Mouse (Mus musculus): ENCODE measurements around the gene C1qc.

Gene C1qc

GRCm38 (mm10) chr4:136895861-136896260, 3.0 kb upstream of the C1qc start:
- no peak for DNase-seq (ENCODE audit: low spot score)

GRCm38 (mm10) chr4:136894821-136895220, 2.0 kb upstream of the C1qc start:
- DNase-seq (ENCODE audit: low spot score) = no peak

- peak; percentile 16 for DNase-seq (ENCODE audit: low spot score)
Observed at GRCm38 (mm10) chr4:136893691-136894543, 1.1 kb upstream of the C1qc start.

- no peak for DNase-seq (ENCODE audit: low spot score)
Observed at GRCm38 (mm10) chr4:136892371-136892770, 494 bp downstream of the C1qc start.

GRCm38 (mm10) chr4:136891115-136891514, 1.8 kb downstream of the C1qc start:
- DNase-seq (ENCODE audit: low spot score) = no peak

GRCm38 (mm10) chr4:136889981-136890380, 2.9 kb downstream of the C1qc start:
- DNase-seq (ENCODE audit: low spot score) = no peak

- no peak for DNase-seq (ENCODE audit: low spot score)
Observed at GRCm38 (mm10) chr4:136887714-136888113, 5.2 kb downstream of the C1qc start.

GRCm38 (mm10) chr4:136886101-136886500, 6.8 kb downstream of the C1qc start, which contains the start of gene C1qb:
Gene C1qb (minus strand): TSS chr4:136886187.
- no peak for DNase-seq (ENCODE audit: low spot score)

GRCm38 (mm10) chr4:136878601-136879000, 14.3 kb downstream of the C1qc start:
- no peak for DNase-seq (ENCODE audit: low spot score)

GRCm38 (mm10) chr4:136878171-136878570, 14.7 kb downstream of the C1qc start:
- DNase-seq (ENCODE audit: low spot score) = no peak

GRCm38 (mm10) chr4:136876971-136877370, 15.9 kb downstream of the C1qc start:
- DNase-seq (ENCODE audit: low spot score) = peak; percentile 62

- no peak for DNase-seq (ENCODE audit: low spot score)
Observed at GRCm38 (mm10) chr4:136875012-136875411, 17.9 kb downstream of the C1qc start.

GRCm38 (mm10) chr4:136868371-136868770, 24.5 kb downstream of the C1qc start:
- DNase-seq (ENCODE audit: low spot score) = no peak

- DNase-seq (ENCODE audit: low spot score) = no peak
Observed at GRCm38 (mm10) chr4:136867690-136868345, 25.0 kb downstream of the C1qc start.

- no peak for DNase-seq (ENCODE audit: low spot score)
Observed at GRCm38 (mm10) chr4:136865531-136865930, 27.3 kb downstream of the C1qc start.

- no peak for DNase-seq (ENCODE audit: low spot score)
Observed at GRCm38 (mm10) chr4:136864751-136865470, 28.0 kb downstream of the C1qc start.

GRCm38 (mm10) chr4:136863517-136863916, 29.3 kb downstream of the C1qc start:
- DNase-seq (ENCODE audit: low spot score) = no peak

- DNase-seq (ENCODE audit: low spot score) = no peak
Observed at GRCm38 (mm10) chr4:136862411-136862810, 30.5 kb downstream of the C1qc start.

- no peak for DNase-seq (ENCODE audit: low spot score)
Observed at GRCm38 (mm10) chr4:136861806-136862205, 31.1 kb downstream of the C1qc start.

- no peak for DNase-seq (ENCODE audit: low spot score)
Observed at GRCm38 (mm10) chr4:136860022-136860421, 32.8 kb downstream of the C1qc start.

- no peak for DNase-seq (ENCODE audit: low spot score)
Observed at GRCm38 (mm10) chr4:136855081-136855480, 37.8 kb downstream of the C1qc start.

GRCm38 (mm10) chr4:136852989-136853388, 39.9 kb downstream of the C1qc start:
- DNase-seq (ENCODE audit: low spot score) = no peak

GRCm38 (mm10) chr4:136852119-136852518, 40.7 kb downstream of the C1qc start:
- DNase-seq (ENCODE audit: low spot score) = no peak
